Mouse (Mus musculus) lung, adult 2 months (tissue): Measurements from ENCODE around the gene Tmem52. TPM values are rescaled to one million over a fixed set of nuclear protein-coding genes. Genes with fewer than 3 reads are reported as not detected.

Source experiments
- DNase-seq: peaks from one replicate; pipeline ENCODE4 v3.0.0; 2022
- H3K4me1 ChIP-seq: fragments of 200-500 bp; 2 replicates; pipeline ENCODE4 v1.6.1; 2011; ENCODE audit warnings: low read length; ENCODE audit not compliant: control insufficient read depth, insufficient read depth
- H3K4me3 ChIP-seq: fragments of 200-500 bp; replicated peaks from 2 replicates; pipeline ENCODE3; 2011; ENCODE audit warnings: low read depth, mild to moderate bottlenecking, control low read depth, low read length; ENCODE audit errors: extremely low read depth
- CTCF ChIP-seq: fragments of 200-500 bp; IDR thresholded peaks from 2 replicates; pipeline ENCODE4 v1.5.1; 2011; ENCODE audit warnings: mild to moderate bottlenecking, low read length, control low read depth; ENCODE audit not compliant: insufficient read depth
- POLR2A ChIP-seq: fragments of 200-500 bp; IDR thresholded peaks from 2 replicates; pipeline ENCODE4 v1.6.1; 2011; ENCODE audit warnings: low read depth, mild to moderate bottlenecking, control low read depth, low read length, borderline replicate concordance; ENCODE audit errors: extremely low read depth
- WGBS: fragments of 180-500 bp; shearing (Covaris S2); methylation state at CpG from one replicate; pipeline ENCODE4 v1.1.7; 2018; 5-methylcytosine and 5-hydroxymethylcytosine counted together
- polyA plus RNA-seq: library from polyadenylated mRNA; depleted of rRNA; stranded (reverse); fragments of >200 nt; gene quantifications from 2 replicates; pipeline ENCODE4 v1.2.3, GENCODE M21; 2012; rRNA removed

The Tmem52 gene
- polyA plus RNA-seq, 1 experiment, result 5.2 TPM

DNA sequence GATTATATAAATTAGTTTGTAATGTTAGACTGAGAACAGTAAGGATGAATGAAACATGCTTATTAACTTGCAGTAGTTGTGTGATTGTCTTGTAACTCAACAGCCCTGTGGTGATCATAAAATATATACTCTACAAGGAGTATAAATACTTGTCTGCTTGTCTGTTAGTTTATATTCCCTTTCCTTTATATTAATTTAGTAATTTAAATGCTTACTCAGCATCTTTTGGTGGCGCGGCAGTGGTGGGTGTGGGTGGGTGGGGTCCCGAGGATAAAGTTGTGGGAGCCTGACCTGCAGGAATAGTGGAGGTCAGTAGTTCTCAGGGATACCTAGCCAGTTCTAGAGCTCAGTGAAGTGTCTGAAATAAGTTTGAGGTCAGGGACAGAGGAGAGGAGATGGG, 29.0 kb downstream of the Tmem52 start:
- 46% methylated on average over 3 of the region's 3 CpGs for WGBS
- no peak for DNase-seq
- H3K4me3 ChIP-seq, result no peak overlapping the region
- H3K4me1 ChIP-seq, result peaks cover 11% of the 10 kb centered on the region
- TF ChIP-seq POLR2A (no peak), CTCF (no peak)

DNA sequence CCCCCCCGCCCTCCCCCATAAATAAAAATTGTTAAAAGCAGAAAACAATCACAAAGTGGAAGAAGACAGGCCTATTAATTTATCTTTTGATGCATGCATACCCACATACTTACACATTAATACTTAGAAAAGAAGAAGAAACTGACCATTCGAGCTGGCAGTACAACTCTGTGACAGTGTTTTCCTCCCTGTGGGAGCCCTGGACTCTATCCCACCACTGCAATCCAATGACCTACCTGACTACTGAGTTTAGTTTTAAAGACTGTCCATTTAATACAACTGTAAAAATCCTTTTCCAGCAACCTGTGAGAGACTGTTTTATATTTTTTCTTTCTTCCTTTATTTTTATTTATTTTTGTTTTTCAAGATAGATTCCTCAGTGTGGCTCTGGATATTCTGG, 32.2 kb downstream of the Tmem52 start:
- TF ChIP-seq CTCF, result no peak
- no peak for TF ChIP-seq POLR2A
- 38% methylated on average over 2 of the region's 2 CpGs for WGBS
- DNase-seq, result no peak
- Histone ChIP-seq H3K4me1 (peaks cover 27% of the 10 kb centered on the region), H3K4me3 (no peak overlapping the region)

DNA sequence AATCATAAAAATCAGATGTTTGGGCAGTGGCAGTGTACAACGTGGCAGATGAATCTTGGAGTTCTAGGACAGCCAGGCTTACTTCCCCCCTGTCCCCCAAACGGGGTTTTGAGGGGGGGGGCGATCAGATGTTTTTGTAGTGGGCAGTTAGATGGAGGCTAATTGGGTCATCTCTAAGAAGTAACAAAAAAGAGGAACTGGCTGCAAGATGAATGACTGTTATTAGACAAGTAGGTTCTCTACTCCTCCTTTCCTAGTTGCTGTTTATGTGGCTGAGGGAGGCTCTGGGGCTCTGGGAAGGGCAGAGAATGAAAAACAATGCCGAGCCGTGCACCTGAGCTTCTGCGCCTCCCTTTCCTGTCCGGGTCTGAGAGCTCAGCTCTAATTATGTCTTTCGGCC, 36.2 kb downstream of the Tmem52 start:
- Histone ChIP-seq H3K4me1 (peaks cover 34% of the 10 kb centered on the region), H3K4me3 (no peak overlapping the region)
- TF ChIP-seq POLR2A, result no peak
- no peak for TF ChIP-seq CTCF
- WGBS, result 25% methylated on average over 8 of the region's 8 CpGs
- DNase-seq, result no peak

DNA sequence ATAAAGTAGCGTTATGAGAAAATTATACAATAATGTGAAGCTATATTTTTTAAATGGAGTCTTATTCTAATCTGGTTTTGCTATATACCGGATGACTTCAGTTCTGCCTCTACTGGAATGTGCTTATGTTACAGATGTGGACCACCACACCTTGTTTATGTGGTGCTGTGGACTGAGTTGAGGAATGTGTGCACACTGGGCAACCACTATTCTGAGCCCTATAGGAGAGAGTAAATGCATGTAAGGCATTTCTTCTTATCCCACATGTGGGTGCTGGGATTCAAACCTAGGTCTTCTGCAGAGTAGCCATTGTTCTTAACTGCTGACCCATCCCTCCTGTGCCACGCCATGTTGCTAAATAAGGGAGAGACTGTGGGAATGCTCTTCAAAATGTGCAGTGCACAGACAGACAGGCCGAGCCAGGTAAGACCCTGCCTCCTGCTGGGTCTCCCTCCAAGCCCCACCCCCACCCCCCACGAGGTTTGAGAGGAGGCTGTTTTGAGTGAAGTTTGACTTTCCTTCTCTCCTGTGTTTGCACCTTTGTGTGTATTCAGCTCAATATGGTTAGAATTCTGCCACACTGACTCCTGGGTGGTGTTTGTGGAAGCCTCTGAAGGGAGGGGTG, 36.9 kb downstream of the Tmem52 start:
- no peak for DNase-seq
- peaks cover 37% of the 10 kb centered on the region for H3K4me1 ChIP-seq
- no peak overlapping the region for H3K4me3 ChIP-seq
- 61% methylated on average over 5 of the region's 5 CpGs for WGBS
- no peak for TF ChIP-seq CTCF

DNA sequence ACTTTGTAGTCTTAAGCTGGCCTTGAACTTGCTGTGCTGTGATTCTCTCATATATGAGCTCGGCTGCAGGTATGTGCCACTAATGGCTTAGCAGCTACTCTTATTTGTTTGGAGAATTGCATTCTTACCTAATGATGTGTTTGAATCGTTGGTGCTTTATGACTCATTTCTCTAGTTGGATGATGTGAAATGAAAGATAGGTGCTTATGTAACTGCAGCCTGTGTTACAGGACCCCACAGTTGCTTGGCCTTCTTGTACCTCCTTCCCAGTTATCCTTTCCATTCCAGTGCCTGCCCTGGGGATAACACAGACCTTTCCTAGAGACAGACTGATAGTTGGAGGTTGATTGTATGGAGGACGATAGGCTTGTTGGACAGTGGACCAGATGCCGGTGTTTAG, 39.7 kb downstream of the Tmem52 start:
- Histone ChIP-seq H3K4me3 (no peak overlapping the region), H3K4me1 (peaks cover 35% of the 10 kb centered on the region)
- 51% methylated on average over 4 of the region's 4 CpGs for WGBS
- TF ChIP-seq POLR2A (no peak), CTCF (no peak)
- no peak for DNase-seq

DNA sequence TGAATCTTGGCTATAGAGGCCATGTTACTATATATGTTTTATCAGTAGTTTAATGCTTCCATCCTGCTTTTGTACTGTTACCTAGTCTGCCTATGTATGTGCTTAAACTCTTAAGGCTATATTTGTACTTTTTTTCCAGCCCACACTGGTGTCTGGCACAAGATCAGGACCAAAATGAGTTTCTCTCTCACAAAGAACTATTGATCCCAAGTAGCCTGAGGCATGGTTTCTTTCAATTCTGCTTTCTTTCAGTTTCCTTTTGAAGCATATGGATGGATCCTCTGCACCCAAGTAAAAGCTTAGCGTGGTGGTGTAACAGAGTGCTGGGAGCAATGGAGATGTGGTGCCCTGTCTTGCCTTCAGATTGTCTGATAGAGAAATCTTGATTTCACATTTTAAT, 42.1 kb downstream of the Tmem52 start:
- H3K4me3 ChIP-seq, result no peak overlapping the region
- 61% methylated on average over 1 of the region's 1 CpGs for WGBS
- TF ChIP-seq CTCF (no peak), POLR2A (no peak)
- H3K4me1 ChIP-seq, result peaks cover 22% of the 10 kb centered on the region
- DNase-seq, result no peak

DNA sequence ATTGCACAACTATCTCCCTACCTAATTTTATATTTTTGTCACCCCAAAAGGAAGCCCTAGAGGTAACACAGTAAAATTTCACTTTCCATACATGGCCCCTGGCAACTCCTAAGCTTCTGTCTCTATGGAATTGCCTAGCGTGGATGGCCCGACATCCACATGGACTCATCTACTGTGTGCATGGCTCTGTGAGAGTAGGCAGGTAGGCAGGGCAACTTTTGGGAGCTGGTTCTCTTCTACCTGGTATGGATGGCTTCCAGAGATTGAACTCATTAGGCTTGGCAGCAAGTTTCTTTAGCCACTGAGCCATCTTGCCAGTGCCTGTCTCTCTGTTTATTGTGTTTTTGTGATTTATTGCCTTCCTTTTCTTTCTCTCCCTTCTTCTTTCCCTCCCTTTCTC, 45.9 kb downstream of the Tmem52 start:
- DNase-seq, result no peak
- TF ChIP-seq CTCF (no peak), POLR2A (no peak)
- Histone ChIP-seq H3K4me1 (peaks cover 11% of the 10 kb centered on the region), H3K4me3 (no peak overlapping the region)
- WGBS, result 79% methylated on average over 2 of the region's 2 CpGs

DNA sequence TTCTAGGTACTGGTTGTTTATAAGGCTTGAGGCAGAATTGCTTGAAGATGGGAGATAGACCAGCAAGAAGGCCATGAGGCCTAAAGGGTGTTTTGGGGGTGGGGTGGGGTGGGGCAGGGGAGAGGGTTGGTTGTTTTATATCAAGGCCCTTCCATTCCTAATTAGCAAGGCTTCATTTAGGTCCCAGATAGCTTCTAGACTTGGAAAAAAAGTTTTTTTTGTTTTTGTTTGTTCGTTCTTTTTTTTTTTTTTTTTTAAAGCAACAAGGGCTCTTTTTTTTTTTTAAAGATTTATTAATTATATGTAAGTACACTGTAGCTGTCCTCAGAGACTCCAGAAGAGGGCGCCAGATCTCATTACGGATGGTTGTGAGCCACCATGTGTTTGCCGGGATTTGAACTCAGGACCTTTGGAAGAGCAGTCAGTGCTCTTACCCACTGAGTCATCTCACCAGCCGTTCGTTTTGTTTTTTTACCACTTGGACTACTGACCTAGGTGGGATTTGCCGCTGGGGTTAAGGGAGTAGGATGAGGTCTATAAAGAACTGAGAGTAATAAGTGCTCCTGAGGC, 49.1 kb downstream of the Tmem52 start:
- no peak for DNase-seq
- Histone ChIP-seq H3K4me1 (peaks cover 11% of the 10 kb centered on the region), H3K4me3 (no peak overlapping the region)
- 77% methylated on average over 7 of the region's 7 CpGs for WGBS
- TF ChIP-seq POLR2A (no peak), CTCF (no peak)

Other genes with a start within 250 kb of the Tmem52 start
- 105 and 115 TPM in 2 replicates for gene Ski, start 246.5 kb upstream of the Tmem52 start, polyA plus RNA-seq
- gene Faap20, start 219.3 kb upstream of the Tmem52 start, polyA plus RNA-seq, result 56.7 and 59.3 TPM in 2 replicates
- 33.1 and 38.1 TPM in 2 replicates for gene Prkcz, start 107.8 kb upstream of the Tmem52 start, polyA plus RNA-seq
- 0.52 and 1.4 TPM in 2 replicates for gene Gabrd, start 71.0 kb upstream of the Tmem52 start, polyA plus RNA-seq
- gene Cfap74, start 59.9 kb upstream of the Tmem52 start, polyA plus RNA-seq, result 7.4 and 10.1 TPM in 2 replicates
- 683 and 872 TPM in 2 replicates for gene Gnb1, start 22.2 kb downstream of the Tmem52 start, polyA plus RNA-seq
- gene Nadk, start 93.3 kb downstream of the Tmem52 start, polyA plus RNA-seq, result 110 and 119 TPM in 2 replicates
- gene Slc35e2, start 132.3 kb downstream of the Tmem52 start, polyA plus RNA-seq, result 5.2 and 6.6 TPM in 2 replicates
- 21.3 and 29.1 TPM in 2 replicates for gene Cdk11b, start 155.7 kb downstream of the Tmem52 start, polyA plus RNA-seq
- not detected in 2 replicates for gene Gm10563, start 176.3 kb downstream of the Tmem52 start, polyA plus RNA-seq
- gene Mmp23, start 184.3 kb downstream of the Tmem52 start, polyA plus RNA-seq, result 30.8 and 42.7 TPM in 2 replicates
- gene Mib2, start 200.1 kb downstream of the Tmem52 start, polyA plus RNA-seq, result 90.1 and 92.0 TPM in 2 replicates
- gene Fndc10, start 225.2 kb downstream of the Tmem52 start, polyA plus RNA-seq, result 10.6 and 11.8 TPM in 2 replicates
- gene Ssu72, start 235.7 kb downstream of the Tmem52 start, polyA plus RNA-seq, result 103 and 128 TPM in 2 replicates